Mouse (Mus musculus) urinary bladder, postnatal 14 days (tissue): Measurements from ENCODE around the gene Immp2l.
"Not testable (repeated sequence)": the region's sequence is repeated elsewhere in the genome, so short reads cannot be mapped to it uniquely, and the experiment has no call there.

ENCODE experiments used
- DNase-seq: peaks from one replicate; pipeline ENCODE4 v3.0.0; 2021; ENCODE audit warnings: low spot score

The Immp2l gene

GRCm38 (mm10) chr12:41851896-41852470 is 828.1 kb downstream of the Immp2l start:
- DNase-seq: no peak

GRCm38 (mm10) chr12:41859652-41860051 is 835.8 kb downstream of the Immp2l start:
- not testable (repeated sequence) for DNase-seq

- DNase-seq: no peak
These were observed 844.4 kb downstream of the Immp2l start for GRCm38 (mm10) chr12:41868317-41868716.

GRCm38 (mm10) chr12:41874015-41874414 is 850.1 kb downstream of the Immp2l start:
- DNase-seq: no peak

GRCm38 (mm10) chr12:41877292-41877959 is 853.5 kb downstream of the Immp2l start:
- DNase-seq: no peak

- no peak for DNase-seq
These were observed 854.6 kb downstream of the Immp2l start for GRCm38 (mm10) chr12:41878493-41878892.

- no peak for DNase-seq
These were observed 855.1 kb downstream of the Immp2l start for GRCm38 (mm10) chr12:41878972-41879371.

GRCm38 (mm10) chr12:41879412-41879811 is 855.5 kb downstream of the Immp2l start:
- DNase-seq: no peak

GRCm38 (mm10) chr12:41880833-41881232 is 856.9 kb downstream of the Immp2l start:
- no peak for DNase-seq

GRCm38 (mm10) chr12:41908011-41908410 is 884.1 kb downstream of the Immp2l start:
- no peak for DNase-seq

GRCm38 (mm10) chr12:41911626-41912025 is 887.7 kb downstream of the Immp2l start:
- DNase-seq: no peak

GRCm38 (mm10) chr12:41937751-41938150 is 913.9 kb downstream of the Immp2l start:
- no peak for DNase-seq

GRCm38 (mm10) chr12:41941853-41942252 is 918.0 kb downstream of the Immp2l start:
- no peak for DNase-seq

GRCm38 (mm10) chr12:41944079-41944672 is 920.3 kb downstream of the Immp2l start:
- no peak for DNase-seq

- DNase-seq: no peak
These were observed 922.6 kb downstream of the Immp2l start for GRCm38 (mm10) chr12:41946536-41946935.

- no peak for DNase-seq
These were observed 925.5 kb downstream of the Immp2l start for GRCm38 (mm10) chr12:41949409-41949808.

GRCm38 (mm10) chr12:41949841-41950241 is 926.0 kb downstream of the Immp2l start:
- DNase-seq: no peak

GRCm38 (mm10) chr12:41950726-41951125 is 926.8 kb downstream of the Immp2l start:
- no peak for DNase-seq

GRCm38 (mm10) chr12:41961038-41961437 is 937.1 kb downstream of the Immp2l start:
- DNase-seq: no peak

- no peak for DNase-seq
These were observed 967.5 kb downstream of the Immp2l start for GRCm38 (mm10) chr12:41991408-41991807.
